Mouse (Mus musculus): ENCODE measurements around the gene Styxl1. TPM values are rescaled to one million over a fixed set of nuclear protein-coding genes. Genes with fewer than 3 reads are reported as not detected.
A peak's percentile ranks its signal among the peaks of the same experiment; 100 is the strongest.

Gene Styxl1
- total RNA-seq, 1 experiment = not detected

- H3K9ac ChIP-seq (ENCODE audit: insufficient read depth, low read depth, low read length, poor library complexity, severe bottlenecking) = no peak overlapping the region
- DNase-seq (ENCODE audit: low read depth, low spot score) = peak; percentile 78
- no peak overlapping the region for H3K27ac ChIP-seq (ENCODE audit: insufficient read depth, low read depth, low read length, poor library complexity, severe bottlenecking)
- no peaks in the 10 kb centered on the region for H3K9me3 ChIP-seq (ENCODE audit: control insufficient read depth, insufficient read depth, low read depth, low read length)
- H3K4me3 ChIP-seq (ENCODE audit: insufficient read depth in 1 of 2, low read depth in 1 of 2, low read length in 2 of 2, poor library complexity in 1 of 2, severe bottlenecking in 1 of 2) = no peak overlapping the region
- no peak for TF ChIP-seq MAFK (IDR thresholded peaks at IDR 0.05; ENCODE audit: insufficient read depth, low read depth, low read length)
- no peak for TF ChIP-seq ZC3H11A (IDR thresholded peaks at IDR 0.05; ENCODE audit: borderline replicate concordance, low read depth, low read length)
- no peak for TF ChIP-seq HCFC1 (IDR thresholded peaks at IDR 0.05; ENCODE audit: borderline replicate concordance, insufficient read depth, low read length)
- TF ChIP-seq CHD2 (IDR thresholded peaks at IDR 0.05; ENCODE audit: low read depth, low read length) = no peak
- no peak for TF ChIP-seq ZNF384 (IDR thresholded peaks at IDR 0.05; ENCODE audit: low read depth, low read length)
- in situ Hi-C loops (cut with MboI; ENCODE audit: low sequenced_read_pairs in 2 of 2, unreplicated experiment in 2 of 2) = no loop called here
- peaks cover 7 to 34% of the 10 kb centered on the region in 2 experiments for H3K4me1 ChIP-seq (ENCODE audit: control insufficient read depth in 2 of 2, insufficient read depth in 2 of 2, low read length in 2 of 2, poor library complexity in 1 of 2)
- peaks cover 28% of the 10 kb centered on the region for H3K36me3 ChIP-seq (ENCODE audit: control insufficient read depth, insufficient read depth, low read length, poor library complexity, severe bottlenecking)
Measured at GRCm38 (mm10) chr5:135738266-135738665, 39.9 kb downstream of the Styxl1 start.

- H3K36me3 ChIP-seq (ENCODE audit: control insufficient read depth, insufficient read depth, low read length, poor library complexity, severe bottlenecking) = peaks cover 36% of the 10 kb centered on the region
- in situ Hi-C loops (cut with MboI; ENCODE audit: low sequenced_read_pairs in 2 of 2, unreplicated experiment in 2 of 2) = no loop called here
- TF ChIP-seq ZNF384 (IDR thresholded peaks at IDR 0.05; ENCODE audit: low read depth, low read length) (no peak), MAFK (IDR thresholded peaks at IDR 0.05; ENCODE audit: insufficient read depth, low read depth, low read length) (no peak), CHD2 (IDR thresholded peaks at IDR 0.05; ENCODE audit: low read depth, low read length) (no peak), ZC3H11A (IDR thresholded peaks at IDR 0.05; ENCODE audit: borderline replicate concordance, low read depth, low read length) (no peak)
- no peaks in the 10 kb centered on the region for H3K9me3 ChIP-seq (ENCODE audit: control insufficient read depth, insufficient read depth, low read depth, low read length)
- no peak overlapping the region for H3K9ac ChIP-seq (ENCODE audit: insufficient read depth, low read depth, low read length, poor library complexity, severe bottlenecking)
- H3K27ac ChIP-seq (ENCODE audit: insufficient read depth, low read depth, low read length, poor library complexity, severe bottlenecking) = no peak overlapping the region
- peaks cover 5 to 26% of the 10 kb centered on the region in 2 experiments for H3K4me1 ChIP-seq (ENCODE audit: control insufficient read depth in 2 of 2, insufficient read depth in 2 of 2, low read length in 2 of 2, poor library complexity in 1 of 2)
- H3K4me3 ChIP-seq (ENCODE audit: insufficient read depth in 1 of 2, low read depth in 1 of 2, low read length in 2 of 2, poor library complexity in 1 of 2, severe bottlenecking in 1 of 2) = no peak overlapping the region
- no peak for DNase-seq (ENCODE audit: low read depth, low spot score)
Measured at GRCm38 (mm10) chr5:135737154-135737553, 41.0 kb downstream of the Styxl1 start.

- no peak overlapping the region for H3K9ac ChIP-seq (ENCODE audit: insufficient read depth, low read depth, low read length, poor library complexity, severe bottlenecking)
- H3K27ac ChIP-seq (ENCODE audit: insufficient read depth, low read depth, low read length, poor library complexity, severe bottlenecking) = no peak overlapping the region
- H3K36me3 ChIP-seq (ENCODE audit: control insufficient read depth, insufficient read depth, low read length, poor library complexity, severe bottlenecking) = peaks cover 40% of the 10 kb centered on the region
- in situ Hi-C loops (cut with MboI; ENCODE audit: low sequenced_read_pairs in 2 of 2, unreplicated experiment in 2 of 2) = no loop called here
- TF ChIP-seq CHD2 (IDR thresholded peaks at IDR 0.05; ENCODE audit: low read depth, low read length) (no peak), MAFK (IDR thresholded peaks at IDR 0.05; ENCODE audit: insufficient read depth, low read depth, low read length) (no peak), ZC3H11A (IDR thresholded peaks at IDR 0.05; ENCODE audit: borderline replicate concordance, low read depth, low read length) (no peak), HCFC1 (IDR thresholded peaks at IDR 0.05; ENCODE audit: borderline replicate concordance, insufficient read depth, low read length) (no peak)
- peaks cover 5 to 26% of the 10 kb centered on the region in 2 experiments for H3K4me1 ChIP-seq (ENCODE audit: control insufficient read depth in 2 of 2, insufficient read depth in 2 of 2, low read length in 2 of 2, poor library complexity in 1 of 2)
- no peak overlapping the region for H3K4me3 ChIP-seq (ENCODE audit: insufficient read depth in 1 of 2, low read depth in 1 of 2, low read length in 2 of 2, poor library complexity in 1 of 2, severe bottlenecking in 1 of 2)
- DNase-seq (ENCODE audit: low read depth, low spot score) = no peak
- H3K9me3 ChIP-seq (ENCODE audit: control insufficient read depth, insufficient read depth, low read depth, low read length) = no peaks in the 10 kb centered on the region
Measured at GRCm38 (mm10) chr5:135736544-135736943, 41.6 kb downstream of the Styxl1 start.

DNA sequence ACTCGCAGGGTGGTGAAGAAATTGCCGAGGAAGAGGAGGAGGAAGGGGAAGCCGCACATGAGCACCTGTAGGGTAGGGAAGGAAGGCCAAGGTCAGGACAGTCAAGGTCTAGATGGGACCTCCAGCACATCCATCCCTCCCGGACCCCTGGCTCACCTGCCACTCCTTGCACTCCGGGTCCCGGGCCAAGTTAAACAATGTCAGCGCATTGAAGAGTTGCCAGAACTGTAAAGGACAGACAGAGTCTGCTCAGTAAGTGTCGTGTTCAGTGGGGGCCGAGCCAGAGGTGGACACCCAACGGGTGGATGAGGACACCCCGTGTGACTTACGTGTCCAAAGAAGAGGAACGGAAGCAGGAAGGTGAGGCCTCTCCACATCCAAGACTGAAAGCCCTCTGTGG, 42.4 kb downstream of the Styxl1 start:
- Histone ChIP-seq H3K9ac (ENCODE audit: insufficient read depth, low read depth, low read length, poor library complexity, severe bottlenecking) (no peak overlapping the region), H3K9me3 (ENCODE audit: control insufficient read depth, insufficient read depth, low read depth, low read length) (no peaks in the 10 kb centered on the region), H3K4me1 (ENCODE audit: control insufficient read depth in 2 of 2, insufficient read depth in 2 of 2, low read length in 2 of 2, poor library complexity in 1 of 2) (peaks cover 5 to 26% of the 10 kb centered on the region in 2 experiments), H3K4me3 (ENCODE audit: insufficient read depth in 1 of 2, low read depth in 1 of 2, low read length in 2 of 2, poor library complexity in 1 of 2, severe bottlenecking in 1 of 2) (no peak overlapping the region), H3K27ac (ENCODE audit: insufficient read depth, low read depth, low read length, poor library complexity, severe bottlenecking) (no peak overlapping the region), H3K36me3 (ENCODE audit: control insufficient read depth, insufficient read depth, low read length, poor library complexity, severe bottlenecking) (peaks cover 47% of the 10 kb centered on the region)
- TF ChIP-seq ZC3H11A (IDR thresholded peaks at IDR 0.05; ENCODE audit: borderline replicate concordance, low read depth, low read length) = no peak
- no peak for TF ChIP-seq MAFK (IDR thresholded peaks at IDR 0.05; ENCODE audit: insufficient read depth, low read depth, low read length)
- TF ChIP-seq HCFC1 (IDR thresholded peaks at IDR 0.05; ENCODE audit: borderline replicate concordance, insufficient read depth, low read length) = no peak
- TF ChIP-seq CHD2 (IDR thresholded peaks at IDR 0.05; ENCODE audit: low read depth, low read length) = no peak
- TF ChIP-seq ZNF384 (IDR thresholded peaks at IDR 0.05; ENCODE audit: low read depth, low read length) = no peak
- in situ Hi-C loops (cut with MboI; ENCODE audit: low sequenced_read_pairs in 2 of 2, unreplicated experiment in 2 of 2) = no loop called here
- DNase-seq (ENCODE audit: low read depth, low spot score) = no peak

Measured in ES-E14 (cell line).